Mouse (Mus musculus) left cerebral cortex, postnatal 25 days (tissue): Measurements from ENCODE around the gene Me1. TPM values are rescaled to one million over a fixed set of nuclear protein-coding genes. Genes with fewer than 3 reads are reported as not detected.
A peak's percentile ranks its signal among the peaks of the same experiment; 100 is the strongest.
"Not testable (repeated sequence)": the region's sequence is repeated elsewhere in the genome, so short reads cannot be mapped to it uniquely, and the experiment has no call there.

Source experiments
- DNase-seq, 2 experiments: peaks; one replicate each; pipeline ENCODE4 v3.0.0; 2022; ENCODE audit warnings: low spot score in 2 of 2, mixed read lengths in 1 of 2
- intact Hi-C: fragments of 180-260 bp; cut with DNase I; formaldehyde crosslinking; loops from one replicate; pipeline ENCODE4 v1.15.1; 2025
- total RNA-seq, 2 experiments: library from RNA; stranded (reverse); gene quantifications; 2 replicates each; pipeline ENCODE4 v1.2.3; 2021

Gene Me1
- total RNA-seq, 2 experiments from 2014 or later: 53.1 to 57.3 TPM

DNA sequence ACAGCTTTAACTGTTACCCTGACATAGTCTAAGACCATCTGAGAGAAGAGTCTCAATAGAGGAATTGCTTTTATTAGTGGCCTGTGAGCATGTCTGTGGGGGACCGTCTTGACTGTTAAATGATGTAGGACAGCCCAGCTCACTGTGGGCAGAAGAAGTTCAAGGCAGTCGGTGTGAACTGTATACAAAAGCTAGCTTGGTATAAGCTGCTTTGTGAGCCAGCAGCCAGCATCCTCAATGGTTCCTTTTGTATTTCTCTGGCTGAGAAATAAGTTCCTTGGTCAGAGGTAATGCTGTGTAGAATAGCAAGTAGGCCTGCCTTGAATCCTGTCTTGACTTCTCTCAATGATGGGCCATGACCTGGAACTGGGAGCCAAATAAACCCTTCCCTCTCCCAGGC lies 73.7 kb downstream of the Me1 start:
- intact Hi-C loops: loop anchor here (10.0 kb wide), 1 partner anchor 1797 kb away; no protein-coding TSS in a partner anchor
- no peak for DNase-seq

DNA sequence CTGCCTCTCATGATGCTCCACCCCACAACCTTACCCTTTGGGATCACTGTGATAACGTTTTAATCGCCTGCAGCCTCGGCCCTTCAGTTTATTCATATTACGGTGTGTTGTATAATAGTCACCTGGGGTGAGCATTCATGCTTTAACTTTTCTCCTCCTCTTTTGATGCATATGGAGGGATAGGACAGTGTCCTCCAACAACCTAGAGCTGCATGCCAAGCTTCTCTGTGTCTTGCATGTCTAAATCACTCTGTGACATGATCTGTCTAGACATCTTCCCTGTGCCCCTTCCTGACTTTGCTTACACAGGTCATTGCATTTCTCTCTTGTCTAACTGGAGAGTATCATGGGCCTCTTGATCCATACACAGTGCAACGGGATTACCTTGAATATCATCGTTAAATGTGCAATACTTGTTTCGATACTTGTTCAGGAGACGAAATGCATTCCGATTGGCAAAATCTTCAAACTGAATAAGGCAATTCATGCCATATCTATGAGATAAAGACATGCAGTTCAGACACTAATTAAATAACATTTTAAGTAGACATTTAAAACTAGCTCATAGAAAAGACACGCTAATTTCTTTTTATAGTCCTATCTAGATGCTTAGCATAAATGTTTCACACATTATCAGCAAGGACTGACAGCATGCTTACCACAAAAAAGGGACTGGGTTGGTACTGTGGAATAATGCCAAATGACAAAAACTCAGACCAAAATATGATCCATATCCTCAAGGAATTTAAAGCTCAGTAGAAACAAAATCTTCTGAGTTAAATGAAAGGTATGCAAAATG lies 76.2 kb downstream of the Me1 start:
- no peak for DNase-seq
- intact Hi-C loops: loop anchor here (10.0 kb wide), 1 partner anchor 1795 kb away; no protein-coding TSS in a partner anchor

DNA sequence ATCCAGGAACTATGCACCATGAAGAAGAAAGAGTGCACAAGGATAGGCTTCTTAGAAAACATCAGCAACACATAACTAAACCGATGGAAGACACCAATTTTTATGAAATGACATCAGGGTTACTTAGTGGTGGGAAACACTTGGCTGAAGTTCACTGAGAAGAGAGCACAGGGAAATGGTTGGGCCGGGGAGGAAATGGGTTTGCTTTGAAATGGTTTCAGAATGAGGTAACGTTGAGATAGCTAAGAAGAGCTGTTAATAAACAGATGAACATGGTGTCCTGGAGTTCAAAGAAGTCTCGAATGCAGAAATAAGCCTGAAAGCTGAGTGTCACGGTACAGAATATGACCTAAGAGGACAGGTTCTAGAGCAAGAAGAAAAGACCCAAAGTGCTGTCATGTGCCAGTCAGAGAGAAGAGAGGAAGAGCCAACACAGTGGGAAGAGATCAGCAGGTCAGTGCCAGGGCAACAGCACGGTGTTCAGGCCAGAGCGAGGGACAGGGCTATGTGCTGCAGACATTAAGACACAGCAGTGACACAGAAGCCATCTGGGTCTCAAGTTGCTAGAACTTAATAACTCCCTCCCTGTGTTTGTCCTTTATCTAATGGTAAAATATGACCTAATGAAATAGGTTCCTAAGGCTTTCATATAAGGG lies 77.8 kb downstream of the Me1 start:
- intact Hi-C loops: no loop called here
- DNase-seq: no peak

GRCm38 (mm10) chr9:86615765-86616164 lies 80.0 kb downstream of the Me1 start:
- intact Hi-C loops: no loop called here
- DNase-seq: no peak

DNA sequence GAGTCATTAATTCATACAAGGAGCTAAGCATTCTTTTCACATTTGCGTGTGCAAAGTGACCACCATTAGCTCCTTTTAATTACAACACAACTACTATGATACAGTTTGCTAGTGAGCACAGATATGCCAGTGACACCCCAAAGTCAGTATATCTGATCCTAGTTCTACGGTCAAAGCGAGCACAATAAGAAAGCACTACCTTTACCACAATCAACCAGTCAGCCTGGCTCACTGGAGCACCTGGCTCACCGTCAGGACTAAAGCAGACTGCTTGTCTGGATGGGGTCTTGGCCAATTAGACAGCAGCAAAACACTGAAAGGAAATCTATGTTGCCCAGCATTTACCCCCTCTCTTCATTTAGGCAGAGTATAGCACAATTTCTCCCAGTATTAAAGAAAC lies 83.7 kb downstream of the Me1 start:
- intact Hi-C loops: no loop called here

DNA sequence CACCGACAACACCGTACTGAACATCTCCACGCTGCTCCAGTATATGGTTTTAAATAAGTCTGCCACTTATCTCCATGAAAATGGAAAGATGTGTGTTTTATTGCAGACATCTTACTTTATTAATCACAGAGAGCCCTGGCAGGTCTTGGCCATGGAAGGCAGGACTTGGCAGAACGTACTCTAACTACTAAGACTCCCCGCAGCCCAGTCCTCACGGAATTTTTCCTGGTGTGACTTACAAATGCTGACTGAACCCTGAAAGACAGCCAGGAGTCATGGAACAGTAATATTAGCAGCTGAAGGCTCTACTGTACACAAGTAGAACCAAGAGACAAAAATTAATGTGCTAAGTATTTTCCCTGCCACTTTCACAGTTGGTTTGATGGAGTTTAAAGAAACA lies 90.0 kb downstream of the Me1 start:
- intact Hi-C loops: no loop called here
- DNase-seq: no peak

More for the DNA sequence above, 83.7 kb downstream of the Me1 start:
- DNase-seq: no peak

DNA sequence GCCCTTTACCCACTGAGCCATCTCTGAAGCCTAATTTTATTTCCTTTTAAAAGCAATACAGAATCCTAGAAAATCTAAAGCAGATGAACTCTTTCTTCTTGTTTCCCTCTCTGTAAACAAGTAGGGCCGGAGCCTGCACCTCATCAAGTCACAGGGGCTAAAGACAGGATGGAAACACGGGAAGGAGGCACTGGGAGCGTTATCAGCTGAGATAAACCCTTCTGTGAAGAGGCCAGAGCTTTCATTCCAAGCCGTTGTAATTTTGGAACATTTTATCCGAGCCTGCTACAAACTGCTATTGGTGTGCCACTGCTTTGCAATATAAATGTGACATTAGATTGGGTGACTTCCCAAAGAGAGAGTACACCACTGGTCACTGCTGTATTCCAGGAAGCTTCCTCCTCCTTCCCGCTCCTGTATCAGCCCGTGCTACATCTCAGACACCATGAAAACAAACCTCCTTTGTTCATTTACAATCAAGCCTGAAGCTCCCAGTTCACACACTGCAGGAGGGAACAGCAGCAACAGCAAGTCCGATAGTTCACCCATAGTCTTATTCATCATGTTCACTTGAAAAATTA lies 95.9 kb downstream of the Me1 start:
- intact Hi-C loops: no loop called here
- no peak for DNase-seq

GRCm38 (mm10) chr9:86596983-86597382 lies 98.8 kb downstream of the Me1 start:
- intact Hi-C loops, DNase-seq: not testable (repeated sequence)

GRCm38 (mm10) chr9:86594357-86594767 lies 101.4 kb downstream of the Me1 start:
- intact Hi-C loops: loop anchor here (5.0 kb wide), 1 partner anchor 208 kb away; no protein-coding TSS in a partner anchor
- DNase-seq: not testable (repeated sequence)

- DNase-seq: peak; percentile 65 to 82
- intact Hi-C loops: loop anchor here (1.0 to 5.0 kb wide), 2 partner anchors 153 to 209 kb away; no protein-coding TSS in a partner anchor
These were observed 102.8 kb downstream of the Me1 start for GRCm38 (mm10) chr9:86592676-86593668.

- intact Hi-C loops: no loop called here
- DNase-seq: no peak
These were observed 108.5 kb downstream of the Me1 start for GRCm38 (mm10) chr9:86587019-86587795.

DNA sequence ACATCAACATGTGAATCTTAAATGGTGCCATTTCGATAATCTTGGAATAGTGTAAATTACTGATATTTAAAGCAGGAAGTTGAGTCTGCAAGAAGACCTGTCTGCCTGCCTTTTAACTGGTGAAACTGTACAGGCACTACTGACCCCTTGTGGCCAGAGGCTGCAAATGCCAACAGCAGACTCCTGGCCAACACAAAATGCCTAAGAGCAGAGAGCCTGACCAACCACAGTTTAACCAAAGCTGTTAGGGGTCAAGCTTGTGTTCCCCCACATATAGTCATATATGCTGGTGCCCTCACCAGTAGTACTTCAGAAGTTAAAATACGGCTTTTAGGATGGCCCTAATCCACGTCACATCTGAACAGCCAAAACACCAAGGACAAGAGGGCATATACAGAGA lies 112.0 kb downstream of the Me1 start:
- intact Hi-C loops: no loop called here
- peak; percentile 75 to 81 for DNase-seq

DNA sequence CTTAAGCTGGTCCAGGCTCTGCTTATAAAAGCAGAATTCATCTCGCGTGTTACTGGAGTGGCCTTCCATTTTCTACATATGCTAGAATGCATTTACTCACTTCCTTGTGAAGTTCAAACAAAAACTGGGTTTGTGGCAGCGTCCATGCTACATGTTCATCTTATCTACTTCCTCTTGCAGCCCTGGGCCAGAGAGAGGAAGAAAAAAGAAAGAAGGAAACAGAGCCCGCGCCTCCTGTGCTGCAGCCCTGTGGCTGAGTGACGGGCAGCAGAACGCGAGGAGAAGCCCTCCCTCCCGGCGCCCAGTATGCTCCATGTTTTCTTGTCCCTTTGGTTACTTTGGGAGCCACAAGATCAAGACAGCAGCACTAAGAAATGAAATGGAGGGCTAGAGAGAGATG lies 116.1 kb downstream of the Me1 start:
- DNase-seq: no peak
- intact Hi-C loops: no loop called here

DNA sequence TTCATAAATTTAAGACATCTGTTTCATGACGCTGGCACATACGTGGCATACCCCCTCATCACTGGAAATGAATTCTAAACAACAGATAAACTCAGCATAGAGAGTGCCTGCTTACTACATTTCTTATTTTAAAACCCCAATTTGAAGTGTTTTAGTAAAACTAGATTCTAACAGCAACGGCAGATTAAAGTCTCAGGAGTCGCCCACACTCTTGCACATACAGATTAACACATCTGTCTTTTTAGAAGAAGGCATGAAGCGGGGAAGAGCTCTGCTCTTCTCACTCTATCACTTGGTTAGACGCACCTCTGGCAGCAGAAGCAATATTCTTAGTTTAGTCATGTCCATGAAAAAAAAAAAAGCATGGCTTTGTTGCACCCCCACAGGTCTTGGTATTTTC lies 120.6 kb downstream of the Me1 start:
- DNase-seq: peak in 1 of 2 experiments; percentile 58

DNA sequence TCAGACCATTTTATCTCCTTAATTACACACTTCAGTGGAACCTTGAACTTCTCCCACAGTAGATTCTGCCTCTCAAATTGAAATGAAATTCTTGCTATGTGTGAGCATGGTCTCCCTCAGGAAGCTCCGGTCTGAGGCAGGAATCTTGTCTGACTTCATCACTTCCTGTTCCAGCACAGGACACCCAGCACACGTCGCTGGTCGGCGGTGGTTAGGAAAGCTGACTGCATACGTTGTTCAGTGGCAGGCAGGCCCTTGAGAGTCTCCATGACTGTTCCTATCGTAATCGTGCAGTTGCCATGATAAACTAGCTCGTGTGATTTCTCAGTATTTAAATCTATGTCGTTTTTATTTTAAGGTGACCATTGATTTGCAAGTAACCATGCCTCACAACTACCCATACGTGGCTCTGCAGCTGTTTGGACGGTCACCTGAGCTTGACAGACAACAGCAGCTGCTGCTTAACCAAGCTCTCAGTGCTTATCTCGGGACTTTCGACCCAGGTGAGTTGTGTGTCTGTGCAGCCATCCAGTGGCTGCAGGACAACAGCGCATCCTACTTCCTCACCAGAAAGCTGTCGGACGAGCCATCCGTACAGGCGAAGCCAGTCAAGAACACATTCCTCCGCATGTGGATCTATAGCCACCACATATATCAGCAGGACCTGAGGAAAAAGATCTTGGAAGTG lies 122.0 kb downstream of the Me1 start:
- no peak for DNase-seq
- intact Hi-C loops: loop anchor here (5.0 kb wide), 1 partner anchor 106 kb away; the partner anchor contains the start of gene Dop1a

More for the DNA sequence above, 120.6 kb downstream of the Me1 start:
- intact Hi-C loops: no loop called here

DNA sequence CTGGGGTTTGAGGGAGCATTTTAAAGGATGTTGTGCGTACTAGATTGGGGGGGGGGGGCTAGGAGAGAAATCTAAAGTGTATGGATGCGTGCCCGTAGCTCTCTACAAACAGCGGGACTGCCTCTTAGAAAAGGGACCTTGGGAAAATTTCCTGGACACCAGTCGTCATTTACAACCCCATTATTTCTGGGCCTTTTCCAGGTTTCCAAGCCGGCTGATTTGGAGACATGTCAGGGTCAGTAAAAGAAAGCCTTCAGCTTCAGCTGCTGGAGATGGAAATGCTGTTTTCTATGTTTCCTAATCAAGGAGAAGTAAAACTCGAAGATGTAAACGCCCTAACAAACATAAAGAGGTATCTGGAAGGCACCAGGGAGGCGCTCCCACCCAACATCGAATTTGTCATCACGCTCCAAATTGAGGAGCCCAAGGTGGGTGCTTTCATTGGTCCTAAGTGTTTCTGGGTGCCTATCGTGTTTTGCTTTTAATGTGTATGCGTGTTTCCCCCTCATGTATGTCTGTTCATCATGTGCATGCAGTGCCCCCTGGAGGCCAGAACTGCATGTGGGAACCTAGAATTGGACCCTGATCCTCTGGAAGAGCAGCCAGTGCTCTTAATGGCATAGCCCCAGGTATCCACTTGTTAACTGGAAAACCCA lies 123.0 kb downstream of the Me1 start:
- intact Hi-C loops: loop anchor here (5.0 kb wide), 1 partner anchor 105 kb away; the partner anchor contains the start of gene Dop1a
- peak; percentile 80 to 86 for DNase-seq

DNA sequence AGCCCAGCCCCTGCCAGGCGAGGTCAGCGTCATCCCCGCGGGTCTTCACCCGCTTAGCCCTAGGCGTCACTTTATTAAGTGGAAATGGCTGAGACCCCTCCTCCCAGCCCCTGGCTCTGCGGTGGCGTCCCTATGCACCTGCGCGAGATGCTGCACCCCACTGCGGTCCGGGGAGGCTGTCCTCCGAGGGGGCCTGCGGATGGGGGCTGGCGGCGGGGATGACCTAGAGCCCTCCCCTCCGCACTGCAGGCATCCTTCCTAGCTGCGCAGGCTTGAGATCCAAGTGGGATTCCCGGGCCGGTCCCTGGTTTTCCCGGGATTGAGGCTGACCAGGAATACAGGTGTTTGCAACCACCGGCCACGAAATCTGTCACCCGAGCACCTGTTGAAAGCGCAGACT lies 123.6 kb downstream of the Me1 start:
- intact Hi-C loops: loop anchor here (5.0 kb wide), 1 partner anchor 105 kb away; the partner anchor contains the start of gene Dop1a
- DNase-seq: peak in 1 of 2 experiments; percentile 34
